Mouse (Mus musculus) hindbrain, embryonic 11.5 days (tissue): ENCODE results near the gene Armh2. TPM values are rescaled to one million over a fixed set of nuclear protein-coding genes. Genes with fewer than 3 reads are reported as not detected.
A peak's percentile ranks its signal among the peaks of the same experiment; 100 is the strongest.
"Not testable (repeated sequence)": the region's sequence is repeated elsewhere in the genome, so short reads cannot be mapped to it uniquely, and the experiment has no call there.

Experiments
- ATAC-seq: fragments of 200-750 bp; cut with Nextera tagmentation; 2 replicates; pipeline ENCODE4 v1.8.0; 2017; ENCODE audit warnings: mild to moderate bottlenecking, moderate TSS enrichment, moderate library complexity; ENCODE audit not compliant: low FRiP score
- DNase-seq: peaks from one replicate; pipeline ENCODE4 v3.0.0-alpha.2; 2015; ENCODE audit warnings: low spot score
- H3K27ac ChIP-seq: fragments of 300-500 bp; sonication (generic); 2 replicates; pipeline ENCODE4 v1.5.1; 2014; ENCODE audit warnings: mild to moderate bottlenecking, low read depth, low read length
- H3K27me3 ChIP-seq: fragments of 300-500 bp; sonication (generic); 2 replicates; pipeline ENCODE4 v1.6.1; 2014; ENCODE audit warnings: mild to moderate bottlenecking, low read length, moderate library complexity, mixed read lengths; ENCODE audit not compliant: control insufficient read depth, insufficient read depth
- H3K36me3 ChIP-seq: fragments of 300-500 bp; sonication (generic); 2 replicates; pipeline ENCODE4 v1.6.1; 2014; ENCODE audit warnings: mild to moderate bottlenecking, low read length, moderate library complexity, mixed read lengths; ENCODE audit not compliant: control insufficient read depth, insufficient read depth
- H3K4me1 ChIP-seq: fragments of 300-500 bp; sonication (generic); replicated peaks from 2 replicates; pipeline ENCODE4 v1.6.1; 2014; ENCODE audit warnings: low read length, mixed read lengths; ENCODE audit not compliant: control insufficient read depth, insufficient read depth
- H3K4me2 ChIP-seq: fragments of 300-500 bp; sonication (generic); replicated peaks from 2 replicates; pipeline ENCODE4 v1.6.1; 2014; ENCODE audit warnings: mild to moderate bottlenecking, low read depth, low read length
- H3K4me3 ChIP-seq: fragments of 300-500 bp; sonication (generic); 2 replicates; pipeline ENCODE4 v1.5.1; 2014; ENCODE audit warnings: low read depth, low read length
- H3K9ac ChIP-seq: fragments of 300-500 bp; sonication (generic); 2 replicates; pipeline ENCODE4 v1.6.1; 2014; ENCODE audit warnings: low read depth, low read length
- H3K9me3 ChIP-seq: fragments of 300-500 bp; sonication (generic); 2 replicates; pipeline ENCODE4 v1.6.1; 2016; ENCODE audit warnings: low read length; ENCODE audit not compliant: control insufficient read depth
- WGBS: fragments of 180-500 bp; shearing (Covaris S2); extraction: QIAGEN DNeasy Blood & Tissue Kit; methylation state at CpG from one replicate; pipeline ENCODE4 v1.1.7; 2014; 5-methylcytosine and 5-hydroxymethylcytosine counted together
- polyA plus RNA-seq: library from polyadenylated mRNA; unstranded; fragments of >200 nt; fragmentation: Nextera tagmentation; extraction: Ambion mirVana; gene quantifications from 2 replicates; pipeline ENCODE4 v1.2.1, GENCODE M21; 2014

The Armh2 gene
- polyA plus RNA-seq, 1 experiment from 2014 or later: not detected

- Histone ChIP-seq H3K4me2 (peak within 1 kb of the TSS; percentile 69), H3K4me3 (peak within 1 kb of the TSS; percentile 95), H3K36me3 (no peaks in the 10 kb centered on the region), H3K27ac (peak within 1 kb of the TSS; percentile 83), H3K27me3 (no peaks in the 10 kb centered on the region), H3K4me1 (no peaks in the 10 kb centered on the region), H3K9me3 (no peaks in the 10 kb centered on the region), H3K9ac (peak within 1 kb of the TSS; percentile 82)
- under 1% methylated on average over 74 of the region's 79 CpGs for WGBS
- DNase-seq (peak; percentile 92), ATAC-seq (peak; percentile 99)
These were observed 20.6 kb downstream of the Armh2 start, which contains the start of gene Gmnn for GRCm38 (mm10) chr13:24761403-24762227. TSS of gene Gmnn (minus strand) at chr13:24761923.

GRCm38 (mm10) chr13:24762254-24762653 lies 21.2 kb downstream of the Armh2 start:
- Histone ChIP-seq H3K9me3 (no peaks in the 10 kb centered on the region), H3K4me3 (peak overlapping the region; percentile 95), H3K4me2 (peak overlapping the region; percentile 69), H3K36me3 (no peaks in the 10 kb centered on the region), H3K9ac (peak overlapping the region; percentile 82; the same call in 1 of the 2 replicates), H3K4me1 (no peaks in the 10 kb centered on the region), H3K27me3 (no peaks in the 10 kb centered on the region), H3K27ac (no peak overlapping the region)
- WGBS: 35% methylated on average over 4 of the region's 4 CpGs
- ATAC-seq: no peak
- no peak for DNase-seq

GRCm38 (mm10) chr13:24767809-24768208 lies 26.8 kb downstream of the Armh2 start:
- not testable (repeated sequence) for H3K36me3 ChIP-seq, H3K4me1 ChIP-seq, H3K27ac ChIP-seq, H3K9ac ChIP-seq, H3K4me2 ChIP-seq, H3K27me3 ChIP-seq, DNase-seq, H3K4me3 ChIP-seq, H3K9me3 ChIP-seq, ATAC-seq
- 74% methylated on average over 4 of the region's 4 CpGs for WGBS

GRCm38 (mm10) chr13:24771482-24771881 lies 30.4 kb downstream of the Armh2 start:
- not testable (repeated sequence) for H3K4me2 ChIP-seq, H3K36me3 ChIP-seq, H3K27ac ChIP-seq, H3K4me3 ChIP-seq, ATAC-seq, H3K27me3 ChIP-seq, H3K9ac ChIP-seq, H3K4me1 ChIP-seq, H3K9me3 ChIP-seq, DNase-seq
- WGBS: 94% methylated on average over 10 of the region's 10 CpGs

- Histone ChIP-seq H3K27ac (no peak overlapping the region), H3K9me3 (no peaks in the 10 kb centered on the region), H3K4me1 (no peaks in the 10 kb centered on the region), H3K36me3 (no peaks in the 10 kb centered on the region), H3K9ac (no peak overlapping the region), H3K4me2 (no peak overlapping the region), H3K4me3 (no peak overlapping the region), H3K27me3 (no peaks in the 10 kb centered on the region)
- DNase-seq (peak; percentile 75), ATAC-seq (no peak)
- 59% methylated on average over 7 of the region's 7 CpGs for WGBS
These were observed 35.3 kb downstream of the Armh2 start for GRCm38 (mm10) chr13:24776146-24776844.

- H3K4me1 ChIP-seq: no peaks in the 10 kb centered on the region
- H3K4me2 ChIP-seq: no peak overlapping the region
- H3K36me3 ChIP-seq: no peaks in the 10 kb centered on the region
- ATAC-seq (no peak), DNase-seq (no peak)
- H3K27me3 ChIP-seq: no peaks in the 10 kb centered on the region
- no peak overlapping the region for H3K4me3 ChIP-seq
- no peaks in the 10 kb centered on the region for H3K9me3 ChIP-seq
- no peak overlapping the region for H3K9ac ChIP-seq
- no peak overlapping the region for H3K27ac ChIP-seq
- 74% methylated on average over 2 of the region's 2 CpGs for WGBS
These were observed 37.0 kb downstream of the Armh2 start for GRCm38 (mm10) chr13:24778026-24778425.

- ATAC-seq: no peak
- Histone ChIP-seq H3K36me3 (no peaks in the 10 kb centered on the region), H3K9ac (no peak overlapping the region), H3K27ac (no peak overlapping the region), H3K9me3 (no peaks in the 10 kb centered on the region), H3K27me3 (no peaks in the 10 kb centered on the region), H3K4me1 (no peaks in the 10 kb centered on the region), H3K4me3 (no peak overlapping the region), H3K4me2 (no peak overlapping the region)
- no peak for DNase-seq
- 86% methylated on average over 8 of the region's 8 CpGs for WGBS
These were observed 37.8 kb downstream of the Armh2 start for GRCm38 (mm10) chr13:24778706-24779380.

- no peak overlapping the region for H3K9ac ChIP-seq
- H3K27ac ChIP-seq: no peak overlapping the region
- H3K4me3 ChIP-seq: no peak overlapping the region
- H3K4me2 ChIP-seq: no peak overlapping the region
- ATAC-seq (no peak), DNase-seq (no peak)
- H3K9me3 ChIP-seq: no peaks in the 10 kb centered on the region
- no peaks in the 10 kb centered on the region for H3K36me3 ChIP-seq
- H3K4me1 ChIP-seq: no peaks in the 10 kb centered on the region
- WGBS: 80% methylated on average over 5 of the region's 5 CpGs
- H3K27me3 ChIP-seq: no peaks in the 10 kb centered on the region
These were observed 40.9 kb downstream of the Armh2 start for GRCm38 (mm10) chr13:24781916-24782315.
